Mouse (Mus musculus) neural tube, embryonic 13.5 days (tissue): ENCODE data around the gene Pik3c2a. TPM values are rescaled to one million over a fixed set of nuclear protein-coding genes. Genes with fewer than 3 reads are reported as not detected.
A peak's percentile ranks its signal among the peaks of the same experiment; 100 is the strongest.
"Not testable (repeated sequence)": the region's sequence is repeated elsewhere in the genome, so short reads cannot be mapped to it uniquely, and the experiment has no call there.

ENCODE experiments used
- ATAC-seq: fragments of 200-750 bp; cut with Nextera tagmentation; 2 replicates; pipeline ENCODE4 v1.8.0; 2017; ENCODE audit warnings: low read depth, mild to moderate bottlenecking, moderate TSS enrichment, moderate library complexity
- H3K27ac ChIP-seq: fragments of 300-500 bp; sonication (generic); replicated peaks from 2 replicates; pipeline ENCODE4 v1.5.1; 2015; ENCODE audit warnings: moderate library complexity, mild to moderate bottlenecking, inconsistent platforms
- H3K27me3 ChIP-seq: fragments of 300-500 bp; sonication (generic); 2 replicates; pipeline ENCODE4 v1.6.1; 2015; ENCODE audit warnings: mild to moderate bottlenecking, inconsistent platforms
- H3K36me3 ChIP-seq: fragments of 300-500 bp; sonication (generic); 2 replicates; pipeline ENCODE4 v1.6.1; 2015; ENCODE audit warnings: mild to moderate bottlenecking, inconsistent platforms
- H3K4me1 ChIP-seq: fragments of 300-500 bp; sonication (generic); replicated peaks from 2 replicates; pipeline ENCODE4 v1.6.1; 2015; ENCODE audit warnings: inconsistent platforms
- H3K4me2 ChIP-seq: fragments of 300-500 bp; sonication (generic); 2 replicates; pipeline ENCODE4 v1.6.1; 2015; ENCODE audit warnings: inconsistent platforms, mild to moderate bottlenecking, moderate library complexity
- H3K4me3 ChIP-seq: fragments of 300-500 bp; sonication (generic); 2 replicates; pipeline ENCODE4 v1.5.1; 2015; ENCODE audit warnings: mild to moderate bottlenecking, inconsistent platforms
- H3K9ac ChIP-seq: fragments of 300-500 bp; sonication (generic); 2 replicates; pipeline ENCODE4 v1.6.1; 2015; ENCODE audit warnings: moderate library complexity, mild to moderate bottlenecking, inconsistent platforms
- H3K9me3 ChIP-seq: fragments of 300-500 bp; sonication (generic); 2 replicates; pipeline ENCODE4 v1.6.1; 2016; ENCODE audit warnings: inconsistent platforms
- WGBS: fragments of 180-500 bp; shearing (Covaris S2); methylation state at CpG from one replicate; pipeline ENCODE4 v1.1.7; 2015; 5-methylcytosine and 5-hydroxymethylcytosine counted together
- polyA plus RNA-seq: library from polyadenylated mRNA; unstranded; fragments of >200 nt; fragmentation: Nextera tagmentation; extraction: Ambion mirVana; gene quantifications from 2 replicates; pipeline ENCODE4 v1.2.1, GENCODE M21; 2015

Gene Pik3c2a
- polyA plus RNA-seq, 1 experiment from 2014 or later = 17.3 TPM

- H3K36me3 ChIP-seq = no peaks in the 10 kb centered on the region
- WGBS = 4% methylated on average over 2 of the region's 2 CpGs
- H3K4me1 ChIP-seq = peaks cover 41% of the 10 kb centered on the region
- peak overlapping the region; percentile 86 for H3K4me3 ChIP-seq
- ATAC-seq = no peak
- H3K27me3 ChIP-seq = no peaks in the 10 kb centered on the region
- H3K27ac ChIP-seq = peak overlapping the region; percentile 95; the same call in 1 of the 2 replicates
- peak overlapping the region; percentile 90 for H3K4me2 ChIP-seq
- no peaks in the 10 kb centered on the region for H3K9me3 ChIP-seq
- H3K9ac ChIP-seq = peak overlapping the region; percentile 91
Observed at GRCm38 (mm10) chr7:116444326-116444809, 1.1 kb upstream of the Pik3c2a start.

- H3K4me1 ChIP-seq = peaks cover 41% of the 10 kb centered on the region
- H3K9ac ChIP-seq = peak overlapping the region; percentile 91
- H3K9me3 ChIP-seq = no peaks in the 10 kb centered on the region
- H3K36me3 ChIP-seq = no peaks in the 10 kb centered on the region
- peak overlapping the region; percentile 86 for H3K4me3 ChIP-seq
- H3K27me3 ChIP-seq = no peaks in the 10 kb centered on the region
- ATAC-seq = peak; percentile 71
- under 1% methylated on average over 38 of the region's 38 CpGs for WGBS
- H3K27ac ChIP-seq = peak overlapping the region; percentile 95
- H3K4me2 ChIP-seq = peak overlapping the region; percentile 90
Observed at GRCm38 (mm10) chr7:116443697-116444325, 562 bp upstream of the Pik3c2a start.

GRCm38 (mm10) chr7:116442226-116442625 lies 1.0 kb downstream of the Pik3c2a start:
- no peak for ATAC-seq
- H3K9me3 ChIP-seq = no peaks in the 10 kb centered on the region
- H3K27me3 ChIP-seq = no peaks in the 10 kb centered on the region
- peak overlapping the region; percentile 90 for H3K4me2 ChIP-seq
- H3K9ac ChIP-seq = peak overlapping the region; percentile 91
- WGBS = 4% methylated on average over 7 of the region's 7 CpGs
- H3K27ac ChIP-seq = no peak overlapping the region
- peaks cover 6% of the 10 kb centered on the region; the same call in 1 of the 2 replicates for H3K36me3 ChIP-seq
- H3K4me3 ChIP-seq = peak overlapping the region; percentile 86
- peaks cover 41% of the 10 kb centered on the region for H3K4me1 ChIP-seq

- H3K9me3 ChIP-seq = no peaks in the 10 kb centered on the region
- 73% methylated on average over 1 of the region's 1 CpGs for WGBS
- H3K9ac ChIP-seq = no peak overlapping the region
- H3K4me1 ChIP-seq = peaks cover 41% of the 10 kb centered on the region
- H3K27ac ChIP-seq = no peak overlapping the region
- H3K4me3 ChIP-seq = no peak overlapping the region
- H3K4me2 ChIP-seq = peak overlapping the region; percentile 90; the same call in 1 of the 2 replicates
- peaks cover 6% of the 10 kb centered on the region; the same call in 1 of the 2 replicates for H3K36me3 ChIP-seq
- no peaks in the 10 kb centered on the region for H3K27me3 ChIP-seq
- no peak for ATAC-seq
Observed at GRCm38 (mm10) chr7:116441346-116441745, 1.9 kb downstream of the Pik3c2a start.

GRCm38 (mm10) chr7:116431661-116432060 lies 11.6 kb downstream of the Pik3c2a start:
- Histone ChIP-seq H3K9ac (no peak overlapping the region), H3K4me2 (no peak overlapping the region), H3K27ac (no peak overlapping the region), H3K4me1 (no peaks in the 10 kb centered on the region), H3K36me3 (no peaks in the 10 kb centered on the region), H3K4me3 (no peak overlapping the region), H3K9me3 (no peaks in the 10 kb centered on the region), H3K27me3 (no peaks in the 10 kb centered on the region)
- ATAC-seq = no peak
- WGBS = 95% methylated on average over 3 of the region's 3 CpGs

- Histone ChIP-seq H3K9ac (no peak overlapping the region), H3K4me3 (no peak overlapping the region), H3K27ac (no peak overlapping the region), H3K9me3 (no peaks in the 10 kb centered on the region), H3K27me3 (no peaks in the 10 kb centered on the region), H3K4me2 (no peak overlapping the region), H3K4me1 (no peaks in the 10 kb centered on the region), H3K36me3 (no peaks in the 10 kb centered on the region)
- WGBS = 86% methylated on average over 2 of the region's 2 CpGs
- ATAC-seq = no peak
Observed at GRCm38 (mm10) chr7:116430926-116431325, 12.3 kb downstream of the Pik3c2a start.

- Histone ChIP-seq H3K4me1 (no peaks in the 10 kb centered on the region), H3K4me3 (no peak overlapping the region), H3K36me3 (no peaks in the 10 kb centered on the region), H3K4me2 (no peak overlapping the region), H3K9me3 (no peaks in the 10 kb centered on the region), H3K27ac (no peak overlapping the region), H3K9ac (no peak overlapping the region), H3K27me3 (no peaks in the 10 kb centered on the region)
- no peak for ATAC-seq
Observed at GRCm38 (mm10) chr7:116427206-116427605, 16.0 kb downstream of the Pik3c2a start.

GRCm38 (mm10) chr7:116425771-116426170 lies 17.5 kb downstream of the Pik3c2a start:
- no peak for ATAC-seq
- no peaks in the 10 kb centered on the region for H3K9me3 ChIP-seq
- H3K4me2 ChIP-seq = no peak overlapping the region
- no peaks in the 10 kb centered on the region for H3K4me1 ChIP-seq
- 89% methylated on average over 6 of the region's 6 CpGs for WGBS
- no peak overlapping the region for H3K9ac ChIP-seq
- H3K36me3 ChIP-seq = no peaks in the 10 kb centered on the region
- no peaks in the 10 kb centered on the region for H3K27me3 ChIP-seq
- H3K4me3 ChIP-seq = no peak overlapping the region
- H3K27ac ChIP-seq = no peak overlapping the region

- no peaks in the 10 kb centered on the region for H3K9me3 ChIP-seq
- H3K36me3 ChIP-seq = peaks cover 13% of the 10 kb centered on the region
- no peak overlapping the region for H3K9ac ChIP-seq
- no peak overlapping the region for H3K27ac ChIP-seq
- H3K4me2 ChIP-seq = no peak overlapping the region
- H3K27me3 ChIP-seq = no peaks in the 10 kb centered on the region
- no peak for ATAC-seq
- H3K4me3 ChIP-seq = no peak overlapping the region
- no peaks in the 10 kb centered on the region for H3K4me1 ChIP-seq
Observed at GRCm38 (mm10) chr7:116421081-116421480, 22.2 kb downstream of the Pik3c2a start.

GRCm38 (mm10) chr7:116409438-116409837 lies 33.8 kb downstream of the Pik3c2a start:
- WGBS = 57% methylated on average over 1 of the region's 1 CpGs
- Histone ChIP-seq H3K36me3 (no peaks in the 10 kb centered on the region), H3K27me3 (no peaks in the 10 kb centered on the region), H3K27ac (no peak overlapping the region), H3K4me2 (no peak overlapping the region), H3K4me3 (no peak overlapping the region), H3K9me3 (no peaks in the 10 kb centered on the region), H3K4me1 (no peaks in the 10 kb centered on the region), H3K9ac (no peak overlapping the region)
- no peak for ATAC-seq

GRCm38 (mm10) chr7:116392329-116392728 lies 50.9 kb downstream of the Pik3c2a start:
- Histone ChIP-seq H3K27me3 (no peaks in the 10 kb centered on the region), H3K9ac (no peak overlapping the region), H3K4me3 (no peak overlapping the region), H3K36me3 (no peaks in the 10 kb centered on the region), H3K27ac (no peak overlapping the region), H3K4me2 (no peak overlapping the region), H3K4me1 (no peaks in the 10 kb centered on the region), H3K9me3 (no peaks in the 10 kb centered on the region)
- ATAC-seq = no peak
- 92% methylated on average over 3 of the region's 3 CpGs for WGBS

- H3K27me3 ChIP-seq, H3K4me1 ChIP-seq, ATAC-seq, H3K9ac ChIP-seq, H3K9me3 ChIP-seq, H3K27ac ChIP-seq, H3K4me2 ChIP-seq, H3K4me3 ChIP-seq: not testable (repeated sequence)
- WGBS = 92% methylated on average over 2 of the region's 2 CpGs
- peaks cover 23% of the 10 kb centered on the region for H3K36me3 ChIP-seq
Observed at GRCm38 (mm10) chr7:116387389-116387788, 55.9 kb downstream of the Pik3c2a start.

GRCm38 (mm10) chr7:116379181-116379580 lies 64.1 kb downstream of the Pik3c2a start:
- H3K36me3 ChIP-seq = peaks cover 25% of the 10 kb centered on the region
- ATAC-seq, H3K4me2 ChIP-seq, H3K9me3 ChIP-seq, H3K9ac ChIP-seq, H3K27me3 ChIP-seq, H3K4me3 ChIP-seq, H3K4me1 ChIP-seq, H3K27ac ChIP-seq: not testable (repeated sequence)
- WGBS = 91% methylated on average over 6 of the region's 6 CpGs
